Comparison of ENCODE assay signal across 17 mouse cellular contexts in genomic region chr9:103503586-103504298, GRCm38 (mm10). TPM values are rescaled to one million over a fixed set of nuclear protein-coding genes. Genes with fewer than 3 reads are reported as not detected.
DNase-seq lines count a peak whose midpoint lies in the region; ATAC-seq and TF ChIP-seq lines count a peak whose summit lies in the region.
"Had no signal": no experiment of that assay in that cellular context is flagged by ENCODE, and none has a peak within 500 bp of the region (broad histone marks: within the 10 kb centered on the region; RNA-seq: fewer than 3 reads in every experiment).

No protein-coding gene starts in this region.

- H3K36me3 ChIP-seq in liver, adult 2 months (ENCODE audit: control insufficient read depth, insufficient read depth, low read length), result no peaks in the 10 kb centered on the region
- no peaks in the 10 kb centered on the region for H3K36me3 ChIP-seq in liver, embryonic 11.5 days (ENCODE audit: control insufficient read depth, insufficient read depth, low read length)
- no peaks in the 10 kb centered on the region for H3K36me3 ChIP-seq in midbrain, embryonic 15.5 days (replicated peaks)
- H3K36me3 ChIP-seq: embryonic facial prominence, embryonic 15.5 days; limb, embryonic 12.5 days had no signal

- no peak for ATAC-seq in liver, embryonic 11.5 days (replicated peaks; ENCODE audit: low FRiP score)
- no peak for ATAC-seq in midbrain, embryonic 15.5 days (replicated peaks)
- ATAC-seq: inflammation-experienced regulatory T-cells, adult 6 months had no signal

- no peak for TF ChIP-seq POLR2A in liver, adult 2 months (IDR thresholded peaks at IDR 0.05; ENCODE audit: extremely low read depth, insufficient read depth, low read length)

- 75% methylated on average over 3 of the region's 3 CpGs for WGBS in liver, adult 2 months
- WGBS in liver, embryonic 11.5 days, result 77% methylated on average over 3 of the region's 3 CpGs
- WGBS in midbrain, embryonic 15.5 days, result 92% methylated on average over 3 of the region's 3 CpGs

- no peaks in the 10 kb centered on the region; the same call in 1 of the 2 replicates for H3K9me3 ChIP-seq in liver, embryonic 11.5 days (ENCODE audit: control insufficient read depth, low read length)
- no peaks in the 10 kb centered on the region for H3K9me3 ChIP-seq in midbrain, embryonic 15.5 days
- H3K9me3 ChIP-seq: embryonic facial prominence, embryonic 15.5 days; limb, embryonic 12.5 days had no signal

- H3K4me2 ChIP-seq in liver, embryonic 11.5 days, result no peak overlapping the region
- no peak overlapping the region for H3K4me2 ChIP-seq in midbrain, embryonic 15.5 days
- H3K4me2 ChIP-seq: embryonic facial prominence, embryonic 15.5 days; limb, embryonic 12.5 days had no signal

- no peak overlapping the region for H3K4me3 ChIP-seq in liver, adult 2 months (ENCODE audit: insufficient read depth, low read depth, low read length)
- H3K4me3 ChIP-seq in liver, embryonic 11.5 days (ENCODE audit: low read depth, low read length), result no peak overlapping the region
- no peak overlapping the region for H3K4me3 ChIP-seq in midbrain, embryonic 15.5 days
- H3K4me3 ChIP-seq: embryonic facial prominence, embryonic 15.5 days; limb, embryonic 12.5 days; myocyte had no signal

- H3K79me2 ChIP-seq in liver, adult 2 months (ENCODE audit: control insufficient read depth, insufficient read depth, low read length), result no peaks in the 10 kb centered on the region

- H3K27me3 ChIP-seq in liver, adult 2 months (ENCODE audit: control insufficient read depth, insufficient read depth, low read length), result no peaks in the 10 kb centered on the region
- H3K27me3 ChIP-seq in liver, embryonic 11.5 days (replicated peaks; ENCODE audit: control insufficient read depth, insufficient read depth, low read length), result no peaks in the 10 kb centered on the region
- peaks cover 15% of the 10 kb centered on the region for H3K27me3 ChIP-seq in midbrain, embryonic 15.5 days (replicated peaks)
- H3K27me3 ChIP-seq: embryonic facial prominence, embryonic 15.5 days; limb, embryonic 12.5 days had no signal

- no peak overlapping the region for H3K9ac ChIP-seq in liver, adult 2 months (ENCODE audit: low read depth, low read length)
- no peak overlapping the region for H3K9ac ChIP-seq in liver, embryonic 11.5 days (ENCODE audit: low read depth, low read length)
- no peak overlapping the region for H3K9ac ChIP-seq in midbrain, embryonic 15.5 days
- H3K9ac ChIP-seq: embryonic facial prominence, embryonic 15.5 days; limb, embryonic 12.5 days had no signal

- peak; percentile 56 for DNase-seq in cerebellum, adult 9-10 months
- no peak for DNase-seq in cerebellum, postnatal 10 days
- DNase-seq in liver, adult 2 months (ENCODE audit: extremely low read depth, low read depth, low spot score), result peak; percentile 44
- DNase-seq in liver, embryonic 11.5 days (ENCODE audit: low spot score), result no peak
- DNase-seq in Muller cell, postnatal 12 days (ENCODE audit: inconsistent ontology term), result peak; percentile 63
- no peak for DNase-seq in spleen, postnatal 4 days (ENCODE audit: low spot score in 2 of 2)
- no peak for DNase-seq in urinary bladder, postnatal 25 days (ENCODE audit: low spot score)
- DNase-seq: adrenal gland, adult 8-10 months; B cell, adult 2 months; heart, adult 11 months; lung, adult 18-20 months had no signal

- peaks cover 3% of the 10 kb centered on the region; the same call in 1 of the 2 replicates for H3K4me1 ChIP-seq in liver, adult 2 months (ENCODE audit: control insufficient read depth, insufficient read depth, low read length)
- 0 out of 2 replicates have a peak, but pooled peaks cover 8% of the 10 kb centered on the region for H3K4me1 ChIP-seq in liver, embryonic 11.5 days (replicated peaks; ENCODE audit: control insufficient read depth, insufficient read depth, low read length)
- H3K4me1 ChIP-seq in midbrain, embryonic 15.5 days, result peaks cover 47% of the 10 kb centered on the region

- TF ChIP-seq CTCF in liver, adult 2 months (IDR thresholded peaks at IDR 0.05; ENCODE audit: low read depth, low read length), result no peak

- no peak overlapping the region for H3K27ac ChIP-seq in liver, adult 2 months (replicated peaks; ENCODE audit: insufficient read depth, low read depth, low read length)
- H3K27ac ChIP-seq in liver, embryonic 11.5 days (ENCODE audit: low read depth, low read length), result no peak overlapping the region
- H3K27ac ChIP-seq in midbrain, embryonic 15.5 days, result peak overlapping the region; percentile 68
- H3K27ac ChIP-seq: embryonic facial prominence, embryonic 15.5 days; limb, embryonic 12.5 days; macrophage had no signal

RNA-seq across cellular contexts. Expression of gene Bfsp2, which starts 23.5 kb away (rescaled TPM):
- total RNA-seq in liver, adult 2 months (2014; rRNA removed), result not detected in 2 replicates
- polyA plus RNA-seq in liver, adult 2 months (2012; rRNA removed), result 0.28 TPM in 1 of 2 replicates, not detected in the other
- 0.42 and 0.55 TPM in 2 replicates for polyA plus RNA-seq in liver, embryonic 11.5 days (2014; fragmentation: Nextera tagmentation; extraction: Ambion mirVana)
- 1.9 and 2.3 TPM in 2 replicates for polyA plus RNA-seq in midbrain, embryonic 15.5 days (2015; fragmentation: Nextera tagmentation; extraction: Ambion mirVana)
- total RNA-seq: adrenal gland, adult 8-10 months had no signal
- polyA plus RNA-seq: macrophage had no signal

Comparison
In these comparisons a context has a peak if more than half of its experiments do, and no peak if none do; other contexts are left out.
1. DNase-seq: peak in cerebellum, adult 9-10 months (single experiment), liver, adult 2 months (single experiment) and Muller cell, postnatal 12 days (single experiment); none in cerebellum, postnatal 10 days (0 of 2), liver, embryonic 11.5 days (single experiment), spleen, postnatal 4 days (0 of 2) and urinary bladder, postnatal 25 days (single experiment).